Mouse (Mus musculus): ENCODE data around the gene Gm3424. TPM values are rescaled to one million over a fixed set of nuclear protein-coding genes. Genes with fewer than 3 reads are reported as not detected.
"Not testable (repeated sequence)": the region's sequence is repeated elsewhere in the genome, so short reads cannot be mapped to it uniquely, and the experiment has no call there.

The Gm3424 gene
- polyA plus RNA-seq (2015; fragmentation: Nextera tagmentation; extraction: Ambion mirVana): not detected in 2 replicates

DNA sequence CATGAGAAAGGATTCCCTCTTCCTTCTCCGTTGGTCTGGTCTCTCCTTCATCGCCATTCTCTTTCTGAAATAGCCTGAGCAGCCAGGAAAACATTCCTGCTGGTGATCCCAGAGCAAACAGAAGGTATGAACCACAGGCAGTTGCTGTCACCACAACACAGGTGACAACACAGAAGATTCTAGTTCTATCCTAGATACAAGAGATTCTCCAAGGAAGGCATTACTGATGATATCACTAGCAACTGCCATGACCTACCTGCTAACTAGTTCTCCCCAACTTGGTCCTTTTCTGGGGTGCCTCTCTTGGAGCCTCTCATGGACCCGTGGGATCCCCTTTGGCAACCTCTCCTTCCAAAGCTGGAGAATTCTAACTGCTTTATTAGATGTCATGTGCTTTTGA lies at the start of gene Gm3424:
Gene Gm3424, minus strand, starts transcription at position 101 of the 400 bp plus-strand sequence.
- not testable (repeated sequence) for H3K4me1 ChIP-seq (replicated peaks; ENCODE audit: control insufficient read depth, insufficient read depth, low read length); H3K4me3 ChIP-seq (ENCODE audit: low read depth, low read length); H3K27me3 ChIP-seq (replicated peaks; ENCODE audit: control insufficient read depth, insufficient read depth, low read length); H3K27ac ChIP-seq (ENCODE audit: low read depth, low read length); H3K4me2 ChIP-seq (replicated peaks; ENCODE audit: low read depth); H3K9ac ChIP-seq (ENCODE audit: low read depth, low read length); ATAC-seq; H3K9me3 ChIP-seq (ENCODE audit: control insufficient read depth); H3K36me3 ChIP-seq (ENCODE audit: control insufficient read depth, insufficient read depth)
- WGBS: no CpG with 5 or more reads among the region's 3 CpGs

- 2% methylated on average over 11 of the region's 28 CpGs for WGBS
- H3K36me3 ChIP-seq (ENCODE audit: control insufficient read depth, insufficient read depth); H3K9me3 ChIP-seq (ENCODE audit: control insufficient read depth); H3K27me3 ChIP-seq (replicated peaks; ENCODE audit: control insufficient read depth, insufficient read depth, low read length); H3K4me1 ChIP-seq (replicated peaks; ENCODE audit: control insufficient read depth, insufficient read depth, low read length); ATAC-seq; H3K9ac ChIP-seq (ENCODE audit: low read depth, low read length); H3K27ac ChIP-seq (ENCODE audit: low read depth, low read length): not testable (repeated sequence)
- Histone ChIP-seq H3K4me2 (replicated peaks; ENCODE audit: low read depth) (peak overlapping the region; percentile 56), H3K4me3 (ENCODE audit: low read depth, low read length) (0 out of 2 replicates have a peak overlapping the region, but pooled peaks have one; percentile 12)
These were observed 49.7 kb upstream of the Gm3424 start for GRCm38 (mm10) chr14:5879791-5880190.

DNA sequence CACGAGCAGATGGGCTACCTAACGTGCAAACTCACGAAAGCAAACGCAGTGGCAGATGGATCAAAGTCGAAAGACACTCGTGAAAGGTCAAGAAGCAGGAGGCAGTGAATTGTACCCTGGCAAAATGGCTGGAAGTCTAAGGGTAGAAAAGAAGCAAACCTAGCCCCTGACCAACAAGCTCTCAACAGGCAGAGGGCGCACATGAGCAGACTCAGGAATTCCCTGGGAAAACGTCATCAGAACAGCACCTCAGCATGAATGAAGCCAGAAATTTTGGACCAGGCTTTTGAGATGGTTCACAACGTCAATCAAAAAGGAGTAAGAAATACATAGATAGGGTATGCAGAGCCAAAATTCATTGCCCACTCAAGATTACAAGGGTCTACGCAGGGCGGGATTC lies 49.0 kb upstream of the Gm3424 start:
- WGBS: 11% methylated on average over 4 of the region's 11 CpGs
- ATAC-seq; H3K4me1 ChIP-seq (replicated peaks; ENCODE audit: control insufficient read depth, insufficient read depth, low read length); H3K9ac ChIP-seq (ENCODE audit: low read depth, low read length); H3K27me3 ChIP-seq (replicated peaks; ENCODE audit: control insufficient read depth, insufficient read depth, low read length); H3K9me3 ChIP-seq (ENCODE audit: control insufficient read depth); H3K4me2 ChIP-seq (replicated peaks; ENCODE audit: low read depth); H3K27ac ChIP-seq (ENCODE audit: low read depth, low read length); H3K36me3 ChIP-seq (ENCODE audit: control insufficient read depth, insufficient read depth); H3K4me3 ChIP-seq (ENCODE audit: low read depth, low read length): not testable (repeated sequence)
- TF ChIP-seq CTCF (IDR thresholded peaks at IDR 0.05; ENCODE audit: low read depth): peak; percentile 66

GRCm38 (mm10) chr14:5855911-5856310 lies 25.8 kb upstream of the Gm3424 start:
- not testable (repeated sequence) for H3K4me3 ChIP-seq (ENCODE audit: low read depth, low read length); ATAC-seq; H3K36me3 ChIP-seq (ENCODE audit: control insufficient read depth, insufficient read depth); H3K4me1 ChIP-seq (replicated peaks; ENCODE audit: control insufficient read depth, insufficient read depth, low read length); H3K4me2 ChIP-seq (replicated peaks; ENCODE audit: low read depth); H3K9ac ChIP-seq (ENCODE audit: low read depth, low read length); H3K27ac ChIP-seq (ENCODE audit: low read depth, low read length); H3K9me3 ChIP-seq (ENCODE audit: control insufficient read depth); H3K27me3 ChIP-seq (replicated peaks; ENCODE audit: control insufficient read depth, insufficient read depth, low read length)
- 77% methylated on average over 3 of the region's 3 CpGs for WGBS

DNA sequence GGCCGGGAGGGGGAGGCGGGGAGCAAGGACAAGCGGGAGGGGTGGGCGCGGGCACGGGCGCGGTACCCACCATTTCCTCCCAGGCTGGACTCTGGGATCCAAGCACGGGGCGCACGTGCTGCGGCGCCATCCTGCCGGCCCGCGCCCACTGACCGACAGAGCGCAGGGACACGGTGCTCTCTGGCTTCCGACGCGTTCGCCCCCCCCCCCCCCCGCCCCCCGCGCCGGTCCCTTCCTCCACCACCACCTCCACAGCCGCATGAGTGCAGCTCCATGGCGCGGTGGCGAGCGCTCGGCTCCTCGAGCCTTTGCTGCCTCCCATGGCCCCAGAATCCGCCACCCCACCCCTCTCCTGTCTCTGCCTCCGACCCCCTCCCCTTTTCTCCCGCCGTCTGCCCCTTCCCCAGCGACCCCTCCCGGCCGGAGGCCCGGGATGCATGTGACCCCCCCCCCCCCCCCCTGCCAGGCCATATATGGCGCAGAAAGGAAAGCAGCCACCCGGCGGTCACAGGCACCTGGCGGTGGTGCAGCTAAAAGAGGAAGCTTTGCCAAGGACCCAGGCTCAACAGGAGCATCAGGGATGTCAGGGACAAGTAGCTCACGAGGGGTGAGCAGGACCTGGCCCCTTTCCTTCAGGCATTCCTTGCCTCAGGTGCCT lies 17.3 kb downstream of the Gm3424 start:
- not testable (repeated sequence) for H3K4me1 ChIP-seq (replicated peaks; ENCODE audit: control insufficient read depth, insufficient read depth, low read length); H3K4me3 ChIP-seq (ENCODE audit: low read depth, low read length); H3K36me3 ChIP-seq (ENCODE audit: control insufficient read depth, insufficient read depth); H3K4me2 ChIP-seq (replicated peaks; ENCODE audit: low read depth); H3K27ac ChIP-seq (ENCODE audit: low read depth, low read length); H3K9me3 ChIP-seq (ENCODE audit: control insufficient read depth); H3K27me3 ChIP-seq (replicated peaks; ENCODE audit: control insufficient read depth, insufficient read depth, low read length); ATAC-seq; H3K9ac ChIP-seq (ENCODE audit: low read depth, low read length)
- no CpG with 5 or more reads among the region's 47 CpGs for WGBS

DNA sequence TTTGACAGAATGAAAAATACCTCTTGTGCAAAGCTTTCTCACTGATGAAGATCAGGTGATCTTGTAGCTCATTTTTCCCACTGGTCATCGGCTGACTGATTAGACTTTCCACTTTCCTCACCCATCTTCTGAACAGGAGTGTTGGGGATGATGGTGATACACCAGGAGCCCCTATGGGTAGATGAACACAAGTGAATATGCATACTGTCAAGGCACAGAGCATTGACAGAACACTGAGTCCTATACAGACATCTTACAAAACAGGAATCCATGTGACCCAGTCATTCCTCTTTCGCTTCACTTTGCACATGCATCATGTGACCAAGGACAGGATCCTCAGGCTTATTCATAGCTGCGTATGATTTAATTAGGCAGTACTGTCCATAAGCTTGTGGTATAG lies 22.2 kb downstream of the Gm3424 start, which contains the start of gene Gm3383:
Gene Gm3383, minus strand, starts transcription at position 101 of the 400 bp plus-strand sequence.
- H3K4me2 ChIP-seq (replicated peaks; ENCODE audit: low read depth); H3K27ac ChIP-seq (ENCODE audit: low read depth, low read length); H3K36me3 ChIP-seq (ENCODE audit: control insufficient read depth, insufficient read depth); H3K9ac ChIP-seq (ENCODE audit: low read depth, low read length); ATAC-seq; H3K27me3 ChIP-seq (replicated peaks; ENCODE audit: control insufficient read depth, insufficient read depth, low read length); H3K9me3 ChIP-seq (ENCODE audit: control insufficient read depth); H3K4me1 ChIP-seq (replicated peaks; ENCODE audit: control insufficient read depth, insufficient read depth, low read length); H3K4me3 ChIP-seq (ENCODE audit: low read depth, low read length): not testable (repeated sequence)
- no CpG with 5 or more reads among the region's 3 CpGs for WGBS

Other genes with a start within 250 kb of the Gm3424 start
- gene Gm8265, start 197.3 kb downstream of the Gm3424 start, polyA plus RNA-seq (2015; fragmentation: Nextera tagmentation; extraction: Ambion mirVana): not detected in 2 replicates
- gene Gm9603, start 142.9 kb downstream of the Gm3424 start, polyA plus RNA-seq (2015; fragmentation: Nextera tagmentation; extraction: Ambion mirVana): not detected in 2 replicates
- 0.26 TPM in 1 of 2 replicates, not detected in the other for gene Gm3373, start 88.8 kb downstream of the Gm3424 start, polyA plus RNA-seq (2015; fragmentation: Nextera tagmentation; extraction: Ambion mirVana)
- gene Gm3383, start 22.3 kb downstream of the Gm3424 start, polyA plus RNA-seq (2015; fragmentation: Nextera tagmentation; extraction: Ambion mirVana): 0.25 and 0.30 TPM in 2 replicates
- gene Gm8237, start 50.1 kb upstream of the Gm3424 start, polyA plus RNA-seq (2015; fragmentation: Nextera tagmentation; extraction: Ambion mirVana): not detected in 2 replicates
- 0.17 and 0.24 TPM in 2 replicates for gene Gm3248, start 131.4 kb upstream of the Gm3424 start, polyA plus RNA-seq (2015; fragmentation: Nextera tagmentation; extraction: Ambion mirVana)
- not detected in 2 replicates for gene Gm3453, start 148.8 kb upstream of the Gm3424 start, polyA plus RNA-seq (2015; fragmentation: Nextera tagmentation; extraction: Ambion mirVana)
- not detected in 2 replicates for gene Gm6337, start 227.9 kb upstream of the Gm3424 start, polyA plus RNA-seq (2015; fragmentation: Nextera tagmentation; extraction: Ambion mirVana)